Mouse (Mus musculus): ENCODE results near the gene Esr1. TPM values are rescaled to one million over a fixed set of nuclear protein-coding genes. Genes with fewer than 3 reads are reported as not detected.
A peak's percentile ranks its signal among the peaks of the same experiment; 100 is the strongest.

Esr1 gene
- total RNA-seq, 2 experiments from 2014 or later: 2.3 to 3.4 TPM

DNA sequence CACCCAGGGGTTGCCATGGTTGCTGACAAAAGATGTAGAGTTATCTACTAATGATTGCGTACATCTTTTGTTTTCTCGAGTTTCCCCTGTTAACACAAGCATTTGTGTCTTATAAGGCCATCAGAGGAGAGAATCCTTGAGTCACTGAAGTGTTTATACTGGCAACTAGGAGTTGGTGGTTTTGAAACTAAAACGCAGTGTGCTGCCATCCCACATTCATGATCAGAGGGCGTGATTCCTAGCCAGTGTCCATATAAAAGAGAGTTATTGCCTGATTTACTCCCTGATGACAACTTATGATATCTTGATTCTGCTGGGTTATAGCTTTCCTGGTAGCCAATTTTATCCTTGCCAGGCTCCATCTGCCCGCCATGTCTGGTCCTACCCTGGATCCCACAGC lies 331.8 kb downstream of the Esr1 start:
- intact Hi-C loops (cut with DNase I): no loop called here
- no peak for DNase-seq (ENCODE audit: low spot score in 2 of 2)

DNA sequence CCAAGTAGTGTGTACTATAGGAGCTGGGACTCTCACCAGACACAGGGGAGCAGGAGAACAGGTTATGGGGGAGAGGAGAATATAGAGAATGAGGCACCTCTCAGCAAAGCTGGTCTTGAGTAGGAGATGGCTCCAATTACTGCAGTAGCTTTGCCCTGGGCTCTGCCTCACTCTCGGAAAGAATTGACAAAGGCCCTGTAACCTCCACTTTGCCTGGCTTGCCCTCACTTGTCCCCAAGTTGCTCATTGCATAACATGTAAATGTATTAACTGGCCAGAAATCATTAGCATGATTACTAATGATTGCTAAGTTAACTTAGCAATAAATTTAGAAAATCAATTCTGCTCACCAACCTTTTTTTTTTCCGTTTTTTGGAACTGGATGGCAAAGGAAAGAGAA lies 333.3 kb downstream of the Esr1 start:
- DNase-seq (ENCODE audit: low spot score in 2 of 2): no peak
- intact Hi-C loops (cut with DNase I): no loop called here

DNA sequence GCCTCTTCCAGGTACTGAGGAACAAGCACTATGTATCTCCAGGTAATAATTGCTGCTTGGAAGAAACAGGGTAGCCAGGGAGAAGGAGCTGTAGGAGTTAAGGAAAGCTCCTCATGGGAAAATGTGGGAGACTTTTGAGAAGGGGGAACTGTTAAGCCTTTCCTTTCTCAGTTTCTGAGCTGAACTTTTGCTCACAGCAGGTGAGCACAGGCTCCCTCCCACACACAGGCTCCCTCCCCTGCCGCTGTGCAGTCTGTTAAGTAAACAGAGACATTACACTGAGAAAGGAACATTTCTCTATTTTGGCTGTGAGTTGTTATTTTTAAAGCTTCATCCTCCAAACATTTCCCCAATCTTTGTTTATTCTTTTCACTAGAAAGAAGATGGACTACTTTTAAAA lies 354.4 kb downstream of the Esr1 start:
- no peak for DNase-seq (ENCODE audit: low spot score in 2 of 2)
- intact Hi-C loops (cut with DNase I): no loop called here

DNA sequence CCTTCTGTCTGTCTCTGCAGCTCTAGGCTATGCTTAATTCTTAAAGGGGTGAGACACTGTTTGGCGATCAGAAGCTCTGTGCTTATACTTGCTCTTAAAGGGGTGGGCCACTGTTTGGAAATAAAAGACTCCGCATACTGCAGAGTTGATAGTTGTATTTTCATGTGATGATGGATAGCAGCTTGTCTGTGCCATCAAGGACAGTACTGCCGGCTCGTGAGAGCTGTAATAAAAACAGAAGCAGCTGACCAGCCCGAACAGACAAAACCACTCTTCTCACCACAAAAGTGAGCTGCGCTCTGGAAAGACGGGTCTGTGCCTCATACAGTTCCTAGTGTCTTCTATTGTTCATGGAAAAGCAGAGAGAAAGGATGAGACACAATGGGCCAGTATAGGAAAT lies 359.8 kb downstream of the Esr1 start:
- intact Hi-C loops (cut with DNase I): no loop called here
- no peak for DNase-seq (ENCODE audit: low spot score in 2 of 2)

DNA sequence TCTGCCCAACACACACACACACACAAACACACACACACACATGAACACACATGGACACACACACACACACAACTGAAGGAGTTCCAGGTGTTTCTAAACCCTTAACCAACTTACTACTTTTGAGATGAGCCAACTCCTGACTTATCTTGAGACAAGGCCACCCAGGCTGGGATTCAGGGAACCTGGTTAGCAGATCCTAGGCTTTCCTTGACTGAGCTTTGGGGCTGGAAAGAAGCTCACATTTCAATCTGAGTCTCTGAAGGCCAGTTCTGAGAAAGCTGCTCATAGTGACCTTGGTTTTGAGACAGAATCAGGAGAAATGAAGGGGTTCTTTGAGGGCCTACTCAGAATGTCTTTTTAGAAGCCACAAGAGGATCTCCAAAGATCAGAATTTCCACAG lies 360.2 kb downstream of the Esr1 start:
- no peak for DNase-seq (ENCODE audit: low spot score in 2 of 2)
- intact Hi-C loops (cut with DNase I): no loop called here

DNA sequence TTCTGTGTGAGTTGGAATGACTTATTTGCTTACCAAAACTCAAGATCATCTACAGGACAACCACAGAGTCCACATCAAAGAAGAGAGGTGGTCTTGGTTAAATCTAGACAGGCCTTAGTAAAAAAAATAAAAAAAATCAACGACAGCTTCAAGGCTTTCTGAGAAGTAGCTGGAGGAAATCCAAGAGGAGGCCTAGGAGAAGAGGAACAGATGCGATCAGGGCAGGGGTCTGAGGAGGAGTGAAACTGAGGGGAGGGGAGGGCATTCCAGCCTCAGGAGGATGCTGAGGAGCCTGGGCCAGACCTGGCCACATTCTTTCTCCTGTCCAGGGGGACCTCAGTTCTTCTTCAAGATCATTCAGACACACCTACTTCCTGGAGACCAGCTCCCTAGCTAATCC lies 360.6 kb downstream of the Esr1 start:
- no peak for DNase-seq (ENCODE audit: low spot score in 2 of 2)
- intact Hi-C loops (cut with DNase I): no loop called here

DNA sequence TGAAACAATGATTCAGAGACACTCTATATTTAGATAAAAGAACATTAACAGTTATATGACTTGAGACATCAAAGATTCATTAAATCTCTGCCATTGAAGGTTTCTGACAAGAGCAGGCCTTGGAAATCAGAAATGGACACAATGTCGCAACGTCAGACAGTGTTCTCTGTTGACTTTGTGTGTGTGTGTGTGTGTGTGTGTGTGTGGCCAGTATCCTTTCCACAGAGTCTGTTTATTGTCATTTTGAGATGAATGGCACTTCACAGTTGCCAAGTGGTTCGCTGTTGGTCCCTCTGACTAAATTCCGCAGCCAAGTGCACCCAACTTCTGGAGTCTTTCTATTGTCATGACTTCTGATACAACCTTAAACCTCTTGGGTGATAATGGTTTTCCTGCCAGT lies 362.9 kb downstream of the Esr1 start:
- intact Hi-C loops (cut with DNase I): no loop called here
- DNase-seq (ENCODE audit: low spot score in 2 of 2): no peak

DNA sequence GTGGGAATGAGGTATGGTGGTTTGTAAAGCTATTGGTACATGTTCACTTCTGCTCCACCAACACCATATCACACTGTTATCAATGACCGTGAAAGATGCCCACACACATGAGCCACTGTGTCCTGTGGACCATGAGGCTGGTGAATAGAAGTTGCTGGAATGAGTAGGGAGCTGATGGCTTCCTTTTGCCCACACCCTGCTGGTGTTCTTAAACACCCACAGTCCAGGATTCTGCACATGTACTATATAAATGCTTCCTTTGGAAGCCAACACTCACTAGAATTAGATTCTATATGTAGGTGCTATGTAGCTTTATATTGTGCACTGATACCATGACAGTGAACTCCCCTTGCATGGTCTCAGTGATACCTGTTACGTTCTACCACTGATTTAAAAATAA lies 365.2 kb downstream of the Esr1 start:
- intact Hi-C loops (cut with DNase I): no loop called here
- peak in 1 of 2 experiments; percentile 6 for DNase-seq (ENCODE audit: low spot score in 2 of 2)

DNA sequence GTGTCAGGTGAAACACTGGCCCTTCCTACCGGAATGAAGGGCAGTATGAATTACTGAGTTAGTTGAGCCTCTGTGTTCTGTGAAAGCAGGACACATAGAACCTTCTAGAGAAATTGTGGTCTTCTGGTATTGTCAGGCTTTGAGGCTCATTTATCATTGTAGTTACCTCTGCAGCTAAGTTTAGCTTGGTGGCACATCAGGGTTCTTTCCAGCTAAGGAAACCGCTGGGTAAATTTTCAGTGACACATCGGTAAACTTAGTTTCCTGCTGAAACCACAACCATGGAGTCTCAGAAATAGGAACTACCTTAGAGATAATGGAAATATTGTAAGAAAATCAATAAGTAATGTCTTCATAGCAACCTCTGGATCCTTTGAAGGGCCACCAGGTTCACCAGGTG lies 366.0 kb downstream of the Esr1 start:
- intact Hi-C loops (cut with DNase I): no loop called here
- DNase-seq (ENCODE audit: low spot score in 2 of 2): no peak

DNA sequence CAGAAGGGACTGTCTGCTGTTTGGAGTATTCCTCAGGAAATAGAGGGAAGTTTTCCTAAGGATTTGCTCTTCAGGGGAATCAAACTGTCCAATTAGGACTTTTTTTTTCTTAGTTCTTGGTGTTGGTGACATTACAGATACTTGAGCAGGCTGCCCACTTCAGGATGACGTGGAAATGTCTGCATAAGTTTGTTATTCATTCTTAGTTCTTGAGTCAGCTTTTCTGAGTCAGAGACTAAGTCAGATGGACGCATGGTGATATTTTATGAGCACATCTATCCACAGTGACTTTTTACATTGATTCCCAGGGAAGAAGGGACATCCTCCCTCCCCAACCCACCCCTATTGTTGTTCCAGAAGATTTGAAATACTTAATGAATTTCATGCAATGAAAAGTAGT lies 372.5 kb downstream of the Esr1 start:
- no peak for DNase-seq (ENCODE audit: low spot score in 2 of 2)
- intact Hi-C loops (cut with DNase I): no loop called here

DNA sequence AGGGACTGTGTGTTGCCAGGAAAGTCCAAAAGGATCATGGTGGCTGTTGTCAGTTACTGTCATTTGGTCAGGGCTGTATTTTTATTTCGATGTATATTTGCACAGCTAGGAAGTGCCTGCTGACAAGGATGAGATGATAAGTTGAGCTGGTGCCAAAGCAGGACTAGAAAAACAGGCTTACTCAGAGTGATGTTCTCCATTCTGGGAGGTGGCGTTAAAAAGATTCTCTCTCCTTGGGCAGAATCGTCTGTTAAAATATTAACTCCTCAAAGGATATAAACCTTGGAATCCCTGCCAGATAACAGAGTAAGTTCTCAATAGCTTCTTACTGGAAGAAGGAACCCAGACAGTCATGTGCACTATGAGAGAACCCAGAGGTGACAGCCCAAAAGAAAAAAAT lies 382.4 kb downstream of the Esr1 start:
- intact Hi-C loops (cut with DNase I): no loop called here
- DNase-seq (ENCODE audit: low spot score in 2 of 2): no peak

DNA sequence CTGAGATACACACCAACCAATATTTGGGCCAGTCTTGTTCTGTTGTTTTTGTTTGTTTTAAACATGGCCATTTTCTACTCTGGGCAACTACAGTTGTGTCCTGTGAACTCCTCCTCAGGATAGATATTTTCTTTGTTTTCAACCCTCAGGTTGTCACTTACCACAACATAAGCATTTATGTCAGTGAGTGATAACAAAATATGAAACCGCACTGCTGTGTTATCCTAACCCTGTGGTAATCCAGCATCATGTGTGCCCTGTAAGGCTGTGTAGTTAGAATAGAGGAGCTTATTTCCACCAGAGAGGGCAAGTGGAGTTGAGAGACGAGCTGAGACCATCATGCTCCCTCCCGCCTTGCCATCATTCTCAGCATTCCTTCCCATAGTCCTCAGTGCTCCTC lies 385.2 kb downstream of the Esr1 start:
- intact Hi-C loops (cut with DNase I): no loop called here
- no peak for DNase-seq (ENCODE audit: low spot score in 2 of 2)

DNA sequence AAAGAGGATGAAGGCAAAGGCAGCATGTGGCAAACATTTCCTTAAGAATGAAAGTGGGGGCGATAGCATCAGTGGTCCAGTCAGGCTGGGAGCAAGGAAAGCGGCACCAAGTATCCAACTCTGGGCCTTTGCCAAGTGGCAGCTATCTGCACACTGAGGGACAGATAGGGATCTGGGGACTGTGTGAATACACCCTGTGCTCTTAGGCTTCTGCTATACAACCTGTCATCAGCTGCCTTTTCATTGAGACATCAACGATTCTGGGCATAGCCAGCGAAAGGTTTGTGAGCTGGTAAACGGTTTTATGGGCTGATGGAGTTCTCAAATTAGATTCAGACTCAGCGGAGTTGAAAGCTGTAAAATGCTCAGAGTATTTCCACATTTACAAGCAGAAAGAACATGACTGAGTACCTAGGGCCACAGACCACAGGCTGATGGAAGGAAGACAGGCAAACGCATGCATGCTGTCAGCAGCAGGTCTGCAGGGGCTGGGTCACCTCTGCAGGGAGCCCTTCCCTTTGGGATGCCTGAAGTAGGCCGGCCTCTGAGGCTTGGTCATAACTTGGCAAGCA lies 397.5 kb downstream of the Esr1 start:
- DNase-seq (ENCODE audit: low spot score in 2 of 2): no peak
- intact Hi-C loops (cut with DNase I): no loop called here

DNA sequence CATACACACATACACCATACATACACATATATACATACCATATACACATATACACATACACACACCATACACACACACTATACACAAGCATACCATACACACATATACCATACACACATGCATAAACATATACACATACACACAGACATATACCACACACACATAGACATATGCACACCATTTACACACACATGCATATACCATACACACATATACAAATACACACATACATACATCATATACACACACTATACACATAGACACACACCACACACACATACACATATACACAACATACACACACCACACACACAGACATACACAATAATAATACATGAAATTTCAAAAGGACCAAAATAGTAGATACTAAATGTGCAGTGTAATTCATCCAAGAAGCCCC lies 400.6 kb downstream of the Esr1 start:
- DNase-seq (ENCODE audit: low spot score in 2 of 2): no peak
- intact Hi-C loops (cut with DNase I): no loop called here

DNA sequence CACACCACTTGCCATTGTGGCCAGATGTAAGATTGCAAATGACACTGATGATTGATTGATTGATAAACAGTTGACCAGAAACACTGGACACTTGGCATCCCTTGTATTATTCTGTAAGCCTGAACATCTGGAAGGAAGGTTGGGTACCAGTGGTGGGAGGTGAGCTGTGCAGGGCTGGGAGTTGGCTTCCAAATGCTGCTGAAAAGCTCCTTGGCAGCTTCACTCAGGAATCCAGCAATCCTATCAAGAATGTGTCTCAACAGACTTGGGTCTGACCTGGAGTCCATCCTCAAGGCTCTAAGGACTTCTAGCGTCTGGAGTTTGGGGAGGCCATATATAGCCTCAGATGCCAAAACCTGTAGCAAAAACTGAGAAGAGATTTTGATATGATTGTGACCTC lies 403.6 kb downstream of the Esr1 start:
- DNase-seq (ENCODE audit: low spot score in 2 of 2): no peak
- intact Hi-C loops (cut with DNase I): no loop called here

DNA sequence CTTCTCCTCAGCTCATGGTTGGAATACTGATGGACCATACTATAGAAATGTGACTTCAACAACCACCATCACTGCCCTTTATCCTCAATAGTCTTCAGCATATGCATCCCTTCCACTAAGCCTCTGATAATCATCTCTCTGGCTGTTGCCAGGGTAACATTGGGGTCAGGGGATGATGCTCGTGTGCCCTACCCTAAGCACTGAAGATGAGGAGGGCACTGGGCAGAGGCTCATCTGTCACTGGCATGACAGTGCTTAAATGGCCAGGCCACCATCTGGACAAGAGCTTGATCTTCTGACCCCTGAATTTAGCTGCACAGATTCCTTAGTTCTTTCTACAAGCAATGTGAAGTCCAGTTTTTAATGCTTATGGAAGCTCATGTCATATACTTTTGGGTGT lies 405.8 kb downstream of the Esr1 start:
- DNase-seq (ENCODE audit: low spot score in 2 of 2): no peak
- intact Hi-C loops (cut with DNase I): no loop called here

DNA sequence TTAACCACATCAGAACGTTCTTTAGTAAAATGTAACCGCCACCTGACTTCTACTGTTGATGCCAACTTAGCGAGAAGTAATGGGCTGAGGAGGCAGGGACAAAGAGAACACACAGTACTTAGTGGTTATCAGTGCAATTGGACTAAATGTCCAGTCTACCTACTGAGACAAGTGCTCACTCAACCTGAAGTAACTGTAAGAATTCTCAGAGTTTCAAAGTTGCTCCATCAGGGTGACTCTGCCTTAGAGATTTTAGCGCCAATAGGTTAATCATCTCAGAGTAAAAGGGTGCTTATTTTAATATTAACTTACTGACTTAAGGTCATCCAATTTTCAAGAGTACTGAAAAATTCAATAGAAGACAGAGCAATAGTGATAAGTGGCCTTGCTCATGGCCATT lies 414.5 kb downstream of the Esr1 start:
- DNase-seq (ENCODE audit: low spot score in 2 of 2): no peak
- intact Hi-C loops (cut with DNase I): no loop called here

DNA sequence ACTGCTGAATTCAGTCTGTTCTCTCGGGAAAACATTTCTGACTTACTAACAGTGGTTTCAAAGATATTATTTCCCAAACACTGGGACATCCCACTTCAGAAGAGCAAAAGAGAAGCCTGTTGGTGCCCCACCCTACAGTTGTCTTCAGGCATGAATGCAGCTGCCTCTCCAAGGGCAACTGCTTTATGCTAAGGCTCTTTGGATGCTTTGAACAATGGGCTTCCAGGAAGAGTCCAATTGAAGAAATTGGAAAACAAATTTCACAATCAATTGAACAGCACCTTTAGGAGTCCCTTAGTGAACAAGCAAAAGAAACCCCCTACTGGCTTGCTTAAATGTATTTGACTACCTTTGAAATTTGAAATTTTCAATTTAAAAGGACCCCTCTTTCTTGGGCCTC lies 415.8 kb downstream of the Esr1 start:
- intact Hi-C loops (cut with DNase I): no loop called here

DNA sequence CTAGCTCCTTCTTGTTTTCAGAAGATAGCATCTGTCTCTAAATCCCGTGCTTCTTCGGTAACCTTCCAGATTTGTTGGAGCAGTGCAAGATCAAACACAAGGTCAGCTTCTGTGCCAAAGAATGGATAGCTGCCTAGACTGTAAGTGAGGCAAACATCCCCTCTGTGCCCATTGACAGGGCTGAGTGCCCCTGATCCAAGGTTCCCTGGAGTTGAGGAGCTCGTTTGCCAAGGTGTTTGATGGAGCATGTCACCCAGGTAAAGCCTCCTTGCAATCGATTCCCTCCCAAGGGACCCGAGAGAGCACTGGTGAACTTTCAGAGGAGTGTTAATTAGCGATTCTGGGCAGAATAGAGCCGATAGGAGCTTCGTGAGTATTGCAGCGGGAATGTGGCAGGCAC lies 416.9 kb downstream of the Esr1 start:
- intact Hi-C loops (cut with DNase I): no loop called here

More for the DNA sequence above, 415.8 kb downstream of the Esr1 start:
- DNase-seq (ENCODE audit: low spot score in 2 of 2): no peak

DNA sequence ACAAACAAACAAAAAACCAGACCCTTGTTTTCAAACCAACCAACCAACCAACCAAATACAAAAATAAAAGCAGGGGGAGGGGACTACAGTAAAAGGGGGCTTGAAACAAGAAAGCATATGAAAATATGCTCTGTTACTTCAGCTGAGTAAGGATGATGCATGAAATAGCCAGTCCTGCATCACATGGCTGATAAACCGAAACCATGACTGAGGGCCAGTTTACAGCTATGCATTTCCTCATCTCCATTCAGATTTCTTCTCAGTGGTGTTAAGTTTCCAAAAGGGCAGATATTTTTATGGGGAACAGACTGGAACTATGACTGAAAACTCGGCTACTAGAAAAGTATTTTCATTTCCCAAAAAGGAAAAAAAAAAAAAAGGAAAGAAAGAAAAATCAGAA lies 417.8 kb downstream of the Esr1 start:
- intact Hi-C loops (cut with DNase I): no loop called here
- no peak for DNase-seq (ENCODE audit: low spot score in 2 of 2)

More for the DNA sequence above, 416.9 kb downstream of the Esr1 start:
- DNase-seq (ENCODE audit: low spot score in 2 of 2): no peak

DNA sequence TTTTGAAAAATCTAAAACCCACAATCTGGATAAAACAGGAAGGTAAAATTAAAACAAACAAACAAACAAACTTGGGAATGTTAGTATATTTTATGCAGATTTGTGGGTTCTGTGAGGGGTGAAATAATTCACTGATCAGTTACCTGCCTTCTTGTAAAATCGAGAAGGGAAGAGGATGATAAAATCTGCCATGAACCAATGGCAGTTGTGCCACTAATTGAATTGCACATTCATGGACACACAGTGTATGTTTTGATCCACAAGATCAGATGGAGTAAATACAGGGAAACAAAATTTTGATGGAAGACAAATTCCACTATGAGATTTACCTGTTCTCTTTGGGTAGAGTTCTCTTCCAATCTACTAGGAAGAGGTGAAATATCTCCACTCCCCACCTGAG lies 418.5 kb downstream of the Esr1 start:
- no peak for DNase-seq (ENCODE audit: low spot score in 2 of 2)
- intact Hi-C loops (cut with DNase I): no loop called here

DNA sequence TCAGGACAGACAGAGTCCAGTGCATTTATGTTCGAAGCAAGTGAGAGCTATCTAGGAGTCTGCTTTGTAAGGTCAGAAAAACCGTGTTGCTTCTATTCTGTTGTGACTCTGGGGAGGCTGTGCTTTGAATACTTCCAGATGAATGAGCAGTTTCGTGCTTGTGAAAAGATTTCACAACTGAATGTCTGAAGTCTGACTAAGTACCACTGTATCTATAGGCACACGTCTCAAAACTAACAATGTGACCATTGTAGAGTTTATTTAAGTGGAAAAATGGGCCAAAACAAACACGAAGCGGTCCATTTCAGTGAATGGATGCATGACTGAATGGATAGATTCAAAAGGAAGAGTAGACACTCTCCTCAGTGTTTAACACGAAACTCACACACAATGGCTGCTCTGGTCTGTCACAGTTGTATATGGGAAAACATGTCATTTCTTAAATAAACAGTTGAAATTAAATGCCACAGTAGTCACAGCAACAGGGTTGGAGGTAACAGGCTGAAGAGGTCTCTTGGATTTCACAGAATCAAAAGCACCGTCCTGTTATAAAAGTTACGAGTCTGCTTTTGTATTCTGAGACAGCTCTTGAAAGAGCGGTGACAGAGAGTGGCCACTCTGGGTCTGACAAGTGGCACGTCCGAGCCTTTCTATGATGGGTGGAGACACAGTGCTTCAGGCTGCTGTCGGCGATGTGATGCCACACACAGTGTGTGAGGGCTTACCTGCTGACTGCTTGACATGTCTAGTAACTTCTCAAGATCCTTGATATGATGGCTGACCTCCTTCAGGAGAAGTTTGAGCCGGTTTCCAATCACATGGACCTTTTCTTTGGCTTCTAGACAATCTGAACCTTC lies 421.0 kb downstream of the Esr1 start:
- intact Hi-C loops (cut with DNase I): no loop called here
- no peak for DNase-seq (ENCODE audit: low spot score in 2 of 2)
